Mouse (Mus musculus): ENCODE data around the gene Rars.

Rars gene

DNA sequence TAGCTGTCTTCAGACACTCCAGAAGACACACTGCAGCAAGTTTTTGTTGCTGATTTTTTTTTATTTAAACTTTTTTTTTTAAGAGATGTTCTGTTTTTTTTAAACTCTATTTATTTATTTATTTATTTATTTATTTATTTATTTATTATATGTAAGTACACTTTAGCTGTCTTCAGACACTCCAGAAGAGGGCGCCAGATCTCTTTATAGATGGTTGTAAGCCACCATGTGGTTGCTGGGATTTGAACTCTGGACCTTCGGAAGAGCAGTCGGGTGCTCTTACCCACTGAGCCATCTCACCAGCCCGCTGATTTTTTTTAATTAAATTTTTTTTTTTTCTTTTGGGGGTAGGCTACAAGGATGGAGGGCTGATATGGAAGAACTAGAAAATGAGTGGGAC is 8.3 kb upstream of the Rars start:
- POLR2A ChIA-PET: interaction anchor here in 2 of 4 experiments (0.7 to 1.2 kb wide), 3 partner anchors 46 to 160 kb away, joined by 3 to 4 read pairs (median 3); partner anchors contain the start of gene Pank3 (in 1 of the 2)
- CTCF ChIA-PET: interaction anchor here (0.7 to 5.5 kb wide), 6 partner anchors 18 to 207 kb away, joined by 4 to 24 read pairs (median 7); no protein-coding TSS in a partner anchor

- CTCF ChIA-PET: interaction anchor here (0.7 to 5.5 kb wide), 6 partner anchors 11 to 206 kb away, joined by 4 to 24 read pairs (median 7); no protein-coding TSS in a partner anchor
- POLR2A ChIA-PET: interaction anchor here (0.6 to 1.9 kb wide), 8 partner anchors 10 to 81 kb away, joined by 3 to 5 read pairs (median 3); partner anchors contain the start of gene Pank3 (in 1 of the 4)
Measured at GRCm38 (mm10) chr11:35841738-35842325, 7.5 kb upstream of the Rars start.

DNA sequence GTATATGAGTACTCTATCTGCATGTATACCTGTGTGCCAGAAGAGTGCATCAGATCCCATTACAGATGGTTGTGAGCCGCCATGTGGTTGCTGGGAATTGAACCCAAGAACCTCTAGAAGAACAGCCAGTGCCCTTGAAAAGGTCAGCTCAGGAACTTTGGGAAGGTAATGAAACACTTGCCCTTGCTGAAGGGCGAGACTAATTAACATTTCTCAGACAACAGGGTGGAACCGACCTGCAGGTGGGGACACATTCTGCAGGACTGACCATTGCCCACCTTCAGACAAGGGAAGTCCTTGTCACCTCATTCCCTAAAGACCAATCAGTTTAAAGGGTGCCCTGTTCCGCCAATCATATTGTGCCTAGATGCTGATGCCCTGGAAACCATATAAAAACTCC is 6.5 kb upstream of the Rars start:
- POLR2A ChIA-PET: interaction anchor here in 3 of 4 experiments (0.6 to 1.9 kb wide), 15 partner anchors 9 to 139 kb away, joined by 3 to 6 read pairs (median 3); partner anchors contain the start of gene Wwc1 (in 1 of the 3)
- CTCF ChIA-PET: interaction anchor here in 3 of 4 experiments (0.6 to 5.5 kb wide), 5 partner anchors 28 to 363 kb away, joined by 3 to 24 read pairs (median 12); no protein-coding TSS in a partner anchor

- POLR2A ChIA-PET: interaction anchor here in 3 of 4 experiments (0.6 to 1.9 kb wide), 12 partner anchors 9 to 140 kb away, joined by 3 to 6 read pairs (median 4); partner anchors contain the start of gene Wwc1 (in 1 of the 3)
Measured at GRCm38 (mm10) chr11:35840282-35840681, 6.0 kb upstream of the Rars start.

GRCm38 (mm10) chr11:35838345-35839338 is 4.3 kb upstream of the Rars start:
- ChIA-PET POLR2A (interaction anchor here (0.6 to 2.3 kb wide), 13 partner anchors 12 to 163 kb away, joined by 3 to 6 read pairs (median 3); partner anchors contain the start of gene Pank3 (in 1 of the 4)), CTCF (interaction anchor here (0.7 to 2.8 kb wide), 8 partner anchors 14 to 216 kb away, joined by 3 to 13 read pairs (median 4); no protein-coding TSS in a partner anchor)

More at GRCm38 (mm10) chr11:35840282-35840681, 6.0 kb upstream of the Rars start:
- CTCF ChIA-PET: interaction anchor here (0.5 to 5.5 kb wide), 11 partner anchors 12 to 671 kb away, joined by 3 to 24 read pairs (median 4); no protein-coding TSS in a partner anchor

DNA sequence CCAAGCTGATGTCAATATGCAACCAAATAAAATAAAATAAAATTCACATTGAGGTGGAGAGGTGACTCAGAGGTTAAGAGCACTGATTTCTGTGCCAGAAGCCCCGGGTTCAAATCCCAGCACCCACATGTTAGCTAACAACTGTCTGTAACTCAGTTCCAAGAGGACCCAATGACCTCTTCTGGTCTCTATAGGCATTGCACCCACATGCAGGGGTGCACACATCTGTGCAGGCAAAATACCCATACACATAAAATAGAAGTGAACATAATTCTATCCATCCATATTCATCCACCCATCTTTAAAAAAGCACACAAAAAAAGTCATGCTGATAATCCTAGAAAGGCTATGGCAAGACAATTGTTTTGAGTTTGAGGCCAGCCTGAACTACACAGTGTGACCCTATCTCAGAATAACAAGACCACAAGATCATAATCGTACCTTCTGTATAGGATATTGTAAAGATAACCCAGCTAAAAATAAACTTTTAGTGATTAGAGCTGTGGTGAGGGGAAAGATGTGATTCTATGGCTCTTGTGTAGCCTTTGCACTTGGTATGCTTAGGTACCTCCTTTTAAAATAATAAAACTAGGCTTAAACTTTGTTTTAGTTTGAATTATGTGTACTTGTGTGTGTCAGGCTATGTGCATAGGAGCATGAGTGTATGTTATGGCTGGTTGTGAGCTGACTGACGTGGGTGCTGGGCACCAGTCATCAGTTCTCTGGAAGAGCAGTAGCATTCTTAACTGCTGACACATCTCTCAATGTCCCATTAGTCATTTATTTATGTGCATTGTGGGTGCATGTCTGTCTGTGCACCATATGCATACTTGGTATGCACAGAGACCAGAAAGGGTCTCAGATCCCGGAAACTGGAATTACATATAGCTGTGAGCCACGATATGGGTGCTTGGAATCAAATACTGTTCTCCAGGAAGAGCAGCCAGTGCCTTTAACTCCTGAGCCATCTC is 3.1 kb upstream of the Rars start:
- ChIA-PET CTCF (interaction anchor here in 3 of 4 experiments (0.7 to 2.8 kb wide), 7 partner anchors 15 to 184 kb away, joined by 3 to 13 read pairs (median 4); no protein-coding TSS in a partner anchor), POLR2A (interaction anchor here in 3 of 4 experiments (0.6 to 2.3 kb wide), 11 partner anchors 9 to 164 kb away, joined by 3 to 6 read pairs (median 3); partner anchors contain the start of gene Pank3 (in 1 of the 3))

DNA sequence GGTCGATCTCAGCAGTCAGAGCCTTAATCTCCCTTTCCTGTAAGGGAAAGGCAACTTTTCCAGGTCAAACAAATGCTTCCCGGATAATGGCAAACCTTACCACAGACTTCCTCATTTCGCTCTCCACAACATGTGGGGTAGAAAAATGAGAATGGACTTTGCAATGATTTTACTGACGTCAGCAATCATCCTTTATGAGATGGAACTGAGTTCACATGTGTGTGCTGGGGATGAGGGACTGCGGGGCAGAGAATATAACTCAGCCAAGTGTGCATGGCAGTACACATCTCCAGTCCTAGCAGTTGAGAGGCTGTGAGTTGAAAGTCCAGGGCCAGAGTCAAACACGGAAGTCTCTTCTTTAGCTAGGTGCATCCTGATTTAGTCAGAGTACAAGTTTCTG is 1.0 kb downstream of the Rars start:
- ChIA-PET CTCF (no interaction called here), POLR2A (interaction anchor here in 2 of 4 experiments (1.0 to 1.4 kb wide), 3 partner anchors 9 to 168 kb away, joined by 3 to 4 read pairs (median 4); no protein-coding TSS in a partner anchor)

GRCm38 (mm10) chr11:35832139-35832538 is 2.2 kb downstream of the Rars start:
- POLR2A ChIA-PET: interaction anchor here in 2 of 4 experiments (1.2 to 1.8 kb wide), 2 partner anchors 9 to 62 kb away, joined by 3 to 4 read pairs; partner anchors contain the start of gene Pank3 (in 1 of the 2)
- CTCF ChIA-PET: interaction anchor here in 3 of 4 experiments (0.6 to 0.7 kb wide), 3 partner anchors 20 to 481 kb away, joined by 3 to 5 read pairs (median 4); no protein-coding TSS in a partner anchor

GRCm38 (mm10) chr11:35827714-35828113 is 6.6 kb downstream of the Rars start:
- POLR2A ChIA-PET: interaction anchor here in 3 of 4 experiments (1.0 to 1.4 kb wide), 4 partner anchors 9 to 57 kb away, joined by 3 to 7 read pairs (median 4); no protein-coding TSS in a partner anchor
- CTCF ChIA-PET: interaction anchor here in 2 of 4 experiments (0.6 to 1.0 kb wide), 2 partner anchors 8 to 25 kb away, joined by 4 read pairs; no protein-coding TSS in a partner anchor

DNA sequence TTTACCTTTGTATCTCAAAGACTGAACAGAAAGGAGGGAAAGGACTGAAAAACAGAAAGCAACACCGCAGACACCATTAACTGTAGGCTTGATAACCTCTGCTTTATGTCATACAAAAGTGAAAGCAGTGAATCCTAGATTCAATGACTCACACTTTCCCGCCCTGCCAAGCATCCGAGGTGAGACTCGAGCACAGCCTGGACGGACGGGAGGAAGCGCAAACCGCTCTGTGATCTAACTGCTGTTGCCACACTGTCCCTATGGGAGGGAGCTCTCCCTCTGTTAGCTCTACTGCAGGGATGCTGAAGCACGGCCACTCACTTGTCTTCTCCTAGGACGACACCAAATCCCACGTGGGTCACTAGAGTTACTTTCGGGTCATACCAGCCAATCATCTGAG is 18.0 kb downstream of the Rars start:
- ChIA-PET CTCF (interaction anchor here in 2 of 4 experiments (0.9 to 1.2 kb wide), 2 partner anchors 31 to 185 kb away, joined by 3 read pairs; no protein-coding TSS in a partner anchor), POLR2A (interaction anchor here in 3 of 4 experiments (0.8 to 1.3 kb wide), 6 partner anchors 9 to 110 kb away, joined by 3 to 7 read pairs (median 4); no protein-coding TSS in a partner anchor)

- CTCF ChIA-PET: interaction anchor here in 3 of 4 experiments (1.1 to 1.6 kb wide), 3 partner anchors 29 to 190 kb away, joined by 3 to 5 read pairs (median 4); no protein-coding TSS in a partner anchor
- POLR2A ChIA-PET: interaction anchor here (0.7 to 1.5 kb wide), 6 partner anchors 12 to 168 kb away, joined by 3 to 4 read pairs (median 3); no protein-coding TSS in a partner anchor
Measured at GRCm38 (mm10) chr11:35811458-35811857, 22.8 kb downstream of the Rars start.

- CTCF ChIA-PET: interaction anchor here in 2 of 4 experiments (0.5 to 0.7 kb wide), 2 partner anchors 17 to 49 kb away, joined by 3 to 8 read pairs; no protein-coding TSS in a partner anchor
- POLR2A ChIA-PET: no interaction called here
Measured at GRCm38 (mm10) chr11:35801332-35801731, 33.0 kb downstream of the Rars start.

DNA sequence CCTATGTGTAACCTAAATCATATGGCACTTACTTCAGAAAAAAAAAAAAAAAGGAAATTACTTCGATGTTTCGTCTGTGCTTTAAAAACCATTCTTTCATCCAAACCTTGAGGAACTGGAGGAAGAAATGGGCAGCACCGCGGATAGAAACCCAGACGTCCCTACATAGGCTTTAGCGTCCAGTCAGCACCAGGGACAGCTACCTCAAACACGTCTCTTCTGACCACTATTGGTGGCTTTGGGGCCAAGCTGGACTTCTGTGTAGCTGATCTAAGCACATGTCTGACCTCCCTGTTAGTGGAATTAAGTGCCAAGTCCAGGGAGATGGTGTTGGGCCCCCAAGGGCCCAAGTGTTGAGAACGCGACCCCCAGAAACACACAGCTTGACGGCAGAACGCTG is 35.4 kb downstream of the Rars start, which contains the start of gene Fbll1:
TSS of gene Fbll1 (minus strand) at position 11 of the 400 bp plus-strand sequence.
- CTCF ChIA-PET: interaction anchor here in 3 of 4 experiments (0.6 to 1.5 kb wide), 7 partner anchors 14 to 475 kb away, joined by 3 to 10 read pairs (median 5); no protein-coding TSS in a partner anchor
- POLR2A ChIA-PET: interaction anchor here in 3 of 4 experiments (0.5 to 1.2 kb wide), 9 partner anchors 14 to 901 kb away, joined by 3 to 8 read pairs (median 4); partner anchors contain the start of gene Pank3 (in 1 of the 3)

DNA sequence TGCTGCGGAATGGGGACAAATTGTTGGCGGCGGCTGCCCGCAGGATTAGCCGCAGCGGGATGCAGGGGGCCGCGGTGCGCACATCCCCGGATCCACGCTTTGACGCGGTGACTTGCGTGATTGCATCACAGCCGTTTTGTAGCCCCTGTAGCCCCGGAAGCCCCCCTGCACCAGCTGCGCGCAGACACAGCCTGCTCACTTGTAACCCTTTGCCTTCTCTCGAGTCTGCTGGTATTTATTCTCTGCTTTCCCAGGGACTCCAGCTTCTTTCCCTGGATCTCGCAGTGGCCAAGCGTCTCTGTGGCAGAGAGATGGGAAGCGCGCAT is 35.8 kb downstream of the Rars start:
- CTCF ChIA-PET: interaction anchor here in 2 of 4 experiments (0.6 to 1.5 kb wide), 3 partner anchors 14 to 203 kb away, joined by 3 to 6 read pairs (median 5); no protein-coding TSS in a partner anchor
- POLR2A ChIA-PET: interaction anchor here in 1 of 4 experiments (0.7 to 1.2 kb wide), 5 partner anchors 14 to 901 kb away, joined by 4 to 8 read pairs (median 4); partner anchors contain the start of gene Pank3

DNA sequence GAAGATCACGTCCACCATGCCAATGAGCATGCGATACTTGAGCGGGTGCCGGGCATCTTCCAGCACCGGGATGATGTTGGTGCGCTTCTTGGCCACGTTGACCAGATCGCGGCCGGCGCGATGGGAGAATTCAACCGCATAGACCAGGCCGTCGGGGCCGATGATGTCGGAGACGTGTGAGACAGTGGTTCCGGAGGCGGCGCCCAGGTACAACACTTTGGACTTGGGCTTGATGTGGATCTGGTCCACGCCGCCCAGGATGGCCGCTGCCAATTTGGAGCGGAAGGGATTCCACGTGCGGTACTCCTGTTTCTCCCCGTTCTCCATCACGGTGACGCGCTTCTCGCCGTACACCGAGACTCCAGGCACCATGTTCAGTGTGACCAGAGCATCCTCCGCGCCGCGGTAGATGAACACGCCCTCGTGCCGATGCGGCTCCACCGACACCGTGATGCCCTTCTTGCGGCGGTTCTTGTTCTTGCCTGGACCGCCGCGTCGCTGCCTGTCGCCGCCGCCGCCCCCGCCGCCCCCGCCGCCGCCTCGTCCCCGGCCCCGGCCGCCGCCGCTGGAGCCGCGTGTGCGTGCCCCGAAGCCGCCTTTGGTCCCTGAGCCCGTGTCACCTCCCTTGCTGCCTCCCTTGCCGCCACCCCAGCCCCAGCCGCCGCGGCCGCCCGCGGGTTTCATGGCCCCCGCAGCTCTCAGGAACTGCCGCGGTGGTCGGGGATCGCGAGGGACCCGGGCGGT is 36.4 kb downstream of the Rars start:
- CTCF ChIA-PET: interaction anchor here in 1 of 4 experiments (0.9 to 1.5 kb wide), 2 partner anchors 55 to 203 kb away, joined by 3 to 5 read pairs; no protein-coding TSS in a partner anchor

More for the DNA sequence above, 36.4 kb downstream of the Rars start:
- POLR2A ChIA-PET: interaction anchor here in 1 of 4 experiments (0.7 to 1.1 kb wide), 3 partner anchors 13 to 902 kb away, joined by 4 to 8 read pairs (median 4); no protein-coding TSS in a partner anchor
